Mouse (Mus musculus) forebrain, embryonic 11.5 days (tissue): ENCODE measurements at regions not wholly inside any gene's neighbourhood (a gene's known extent, or its start where the extent isn't known, plus 50 kb on each side); places are given as distances from the start of the nearest gene placed in this dataset.

ENCODE experiments used
- ATAC-seq: fragments of 200-750 bp; cut with Nextera tagmentation; replicated peaks from 2 replicates; pipeline ENCODE4 v1.8.0; 2017; ENCODE audit warnings: moderate TSS enrichment; ENCODE audit not compliant: low FRiP score
- DNase-seq: peaks from one replicate; pipeline ENCODE4 v3.0.0-alpha.2; 2017; ENCODE audit warnings: low spot score
- H3K27ac ChIP-seq: fragments of 300-500 bp; sonication (generic); 2 replicates; pipeline ENCODE4 v1.5.1; 2014; ENCODE audit warnings: low read depth, low read length
- H3K27me3 ChIP-seq: fragments of 300-500 bp; sonication (generic); 2 replicates; pipeline ENCODE4 v1.6.1; 2014; ENCODE audit warnings: mild to moderate bottlenecking, low read length, mixed read lengths; ENCODE audit not compliant: control insufficient read depth, insufficient read depth
- H3K36me3 ChIP-seq: fragments of 300-500 bp; sonication (generic); 2 replicates; pipeline ENCODE4 v1.6.1; 2014; ENCODE audit warnings: mild to moderate bottlenecking, low read length, moderate library complexity, mixed read lengths; ENCODE audit not compliant: control insufficient read depth, insufficient read depth
- H3K4me1 ChIP-seq: fragments of 300-500 bp; sonication (generic); replicated peaks from 2 replicates; pipeline ENCODE4 v1.6.1; 2014; ENCODE audit warnings: low read length, mixed read lengths; ENCODE audit not compliant: control insufficient read depth, insufficient read depth
- H3K4me2 ChIP-seq: fragments of 300-500 bp; sonication (generic); 2 replicates; pipeline ENCODE4 v1.6.1; 2014; ENCODE audit warnings: low read depth, mild to moderate bottlenecking, low read length, moderate library complexity, mixed read lengths; ENCODE audit not compliant: severe bottlenecking
- H3K4me3 ChIP-seq: fragments of 300-500 bp; sonication (generic); 2 replicates; pipeline ENCODE4 v1.5.1; 2014; ENCODE audit warnings: low read depth, low read length
- H3K9ac ChIP-seq: fragments of 300-500 bp; sonication (generic); 2 replicates; pipeline ENCODE4 v1.6.1; 2014; ENCODE audit warnings: low read length
- H3K9me3 ChIP-seq: fragments of 300-500 bp; sonication (generic); 2 replicates; pipeline ENCODE4 v1.6.1; 2016; ENCODE audit warnings: low read length, mixed read lengths; ENCODE audit not compliant: control insufficient read depth
- WGBS: fragments of 180-500 bp; shearing (Covaris S2); extraction: QIAGEN DNeasy Blood & Tissue Kit; methylation state at CpG from one replicate; pipeline ENCODE4 v1.1.7; 2014; 5-methylcytosine and 5-hydroxymethylcytosine counted together

DNA sequence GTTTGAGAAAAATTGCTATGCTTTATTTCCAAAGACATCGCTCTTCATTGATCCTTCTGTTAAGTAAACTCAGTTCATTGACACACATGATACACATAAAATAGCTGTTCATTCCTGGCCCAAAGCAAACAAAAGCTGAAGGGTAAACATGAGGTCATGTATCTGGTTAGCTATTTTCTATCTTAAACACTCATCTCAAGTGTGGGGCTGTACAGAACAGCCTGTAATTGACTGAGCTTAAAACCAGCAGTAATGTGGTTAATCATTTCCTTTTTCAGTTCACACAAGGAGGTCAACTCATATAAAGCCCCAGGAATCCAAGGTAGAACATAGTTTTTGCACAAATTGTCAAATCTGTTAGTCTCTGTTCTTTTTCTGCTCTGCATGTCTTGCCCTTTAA is 94.5 kb downstream of the Cldn17 start:
- WGBS = 97% methylated on average over 1 of the region's 1 CpGs
- no peak for ATAC-seq

DNA sequence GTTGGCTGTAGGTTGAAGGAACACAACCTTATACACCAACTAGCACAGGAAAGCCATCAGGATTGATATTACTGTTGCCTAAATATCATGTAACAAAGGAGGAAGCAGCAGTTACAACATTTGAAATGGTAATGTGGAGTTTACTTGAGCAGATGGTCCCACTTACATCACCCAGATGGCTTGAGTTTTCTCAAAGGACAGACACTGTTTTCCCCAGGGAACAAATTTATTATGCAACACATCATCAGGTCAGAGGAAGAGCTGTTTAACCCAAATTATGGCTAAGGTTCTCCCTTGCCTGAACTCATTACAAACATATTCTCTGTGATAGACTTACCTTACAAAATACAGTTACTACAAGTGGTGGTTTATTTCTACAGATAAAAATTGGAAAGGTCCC is 98.6 kb downstream of the Cldn17 start:
- no peak overlapping the region for H3K9ac ChIP-seq
- H3K36me3 ChIP-seq = no peaks in the 10 kb centered on the region
- H3K9me3 ChIP-seq = no peaks in the 10 kb centered on the region
- H3K4me3 ChIP-seq = no peak overlapping the region
- H3K4me2 ChIP-seq = no peak overlapping the region
- H3K4me1 ChIP-seq = no peaks in the 10 kb centered on the region
- H3K27me3 ChIP-seq = no peaks in the 10 kb centered on the region
- no peak for DNase-seq
- no peak overlapping the region for H3K27ac ChIP-seq
- no peak for ATAC-seq

More for the DNA sequence above, 94.5 kb downstream of the Cldn17 start:
- H3K27me3 ChIP-seq = no peaks in the 10 kb centered on the region
- no peaks in the 10 kb centered on the region for H3K36me3 ChIP-seq
- no peak for DNase-seq
- H3K4me3 ChIP-seq = no peak overlapping the region
- no peak overlapping the region for H3K27ac ChIP-seq
- no peaks in the 10 kb centered on the region for H3K4me1 ChIP-seq
- no peak overlapping the region for H3K4me2 ChIP-seq
- no peaks in the 10 kb centered on the region for H3K9me3 ChIP-seq
- no peak overlapping the region for H3K9ac ChIP-seq

DNA sequence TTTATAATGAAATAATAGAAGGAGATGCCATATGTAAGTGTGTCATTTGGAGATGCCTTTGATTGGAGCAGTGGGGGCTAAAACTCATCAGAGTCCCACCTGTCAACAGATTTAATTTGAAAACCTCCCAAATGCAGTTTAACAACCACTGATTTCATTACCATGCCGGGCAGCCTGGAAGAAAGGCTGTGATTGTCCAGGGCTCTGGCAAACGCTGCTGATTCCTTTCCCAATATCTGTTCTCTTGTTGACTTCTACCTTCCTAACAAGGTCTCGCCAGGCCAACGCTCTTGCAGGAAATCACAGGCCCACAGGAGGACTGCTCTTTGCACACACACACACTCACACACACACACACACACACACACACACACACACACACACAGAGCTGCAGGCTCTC is 102.4 kb downstream of the Cldn17 start:
- Histone ChIP-seq H3K27me3 (no peaks in the 10 kb centered on the region), H3K4me1 (no peaks in the 10 kb centered on the region), H3K36me3 (no peaks in the 10 kb centered on the region), H3K4me3 (no peak overlapping the region), H3K9ac (no peak overlapping the region), H3K27ac (no peak overlapping the region), H3K9me3 (no peaks in the 10 kb centered on the region), H3K4me2 (no peak overlapping the region)
- no peak for DNase-seq
- 86% methylated on average over 4 of the region's 4 CpGs for WGBS
- ATAC-seq = no peak

DNA sequence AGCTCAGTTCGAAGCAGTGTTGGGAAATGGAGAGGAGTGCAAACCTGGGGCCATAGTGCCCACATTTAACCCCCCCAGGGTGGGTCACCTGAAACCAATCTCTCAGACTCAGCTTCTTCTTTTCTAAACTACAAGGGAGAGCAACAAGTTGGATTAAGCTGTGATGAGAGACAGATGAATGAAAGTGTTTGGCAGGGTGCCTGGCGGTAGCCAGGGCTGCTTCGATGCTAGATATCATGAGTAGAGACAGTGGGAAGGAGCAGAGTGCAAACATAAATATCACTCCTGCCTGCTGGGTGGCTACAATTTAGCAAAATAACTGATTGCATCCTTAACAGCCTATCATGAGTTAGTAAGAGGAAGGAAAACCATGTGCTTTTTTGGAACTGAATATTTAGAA is 106.9 kb downstream of the Cldn17 start:
- Histone ChIP-seq H3K27me3 (no peaks in the 10 kb centered on the region), H3K9ac (no peak overlapping the region), H3K4me2 (no peak overlapping the region), H3K9me3 (no peaks in the 10 kb centered on the region), H3K27ac (no peak overlapping the region), H3K36me3 (no peaks in the 10 kb centered on the region), H3K4me3 (no peak overlapping the region), H3K4me1 (no peaks in the 10 kb centered on the region)
- DNase-seq (no peak), ATAC-seq (no peak)
- WGBS = 88% methylated on average over 3 of the region's 3 CpGs

DNA sequence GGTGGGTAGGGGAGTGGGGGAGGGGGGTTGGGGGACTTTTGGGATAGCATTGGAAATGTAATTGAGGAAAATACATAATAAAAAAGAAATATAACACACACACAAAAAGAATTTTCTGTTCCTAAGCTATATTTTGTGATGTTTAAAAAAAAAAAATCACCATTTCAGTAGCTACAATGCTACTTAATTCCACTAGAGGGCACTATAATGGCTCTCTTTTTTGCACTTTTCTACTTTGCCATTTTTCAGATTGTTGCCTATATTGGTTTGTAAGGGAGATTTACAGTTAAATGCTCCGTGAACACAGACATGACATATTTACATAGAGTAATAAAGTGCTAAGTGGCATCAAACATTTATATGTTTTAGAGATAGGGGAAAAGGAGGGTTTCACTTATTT is 102.7 kb upstream of the Grik1 start:
- Histone ChIP-seq H3K9ac (no peak overlapping the region), H3K27me3 (no peaks in the 10 kb centered on the region), H3K4me1 (no peaks in the 10 kb centered on the region), H3K36me3 (no peaks in the 10 kb centered on the region), H3K9me3 (no peaks in the 10 kb centered on the region), H3K4me2 (no peak overlapping the region), H3K27ac (no peak overlapping the region), H3K4me3 (no peak overlapping the region)
- ATAC-seq = no peak
- 56% methylated on average over 1 of the region's 1 CpGs for WGBS
- DNase-seq = no peak

DNA sequence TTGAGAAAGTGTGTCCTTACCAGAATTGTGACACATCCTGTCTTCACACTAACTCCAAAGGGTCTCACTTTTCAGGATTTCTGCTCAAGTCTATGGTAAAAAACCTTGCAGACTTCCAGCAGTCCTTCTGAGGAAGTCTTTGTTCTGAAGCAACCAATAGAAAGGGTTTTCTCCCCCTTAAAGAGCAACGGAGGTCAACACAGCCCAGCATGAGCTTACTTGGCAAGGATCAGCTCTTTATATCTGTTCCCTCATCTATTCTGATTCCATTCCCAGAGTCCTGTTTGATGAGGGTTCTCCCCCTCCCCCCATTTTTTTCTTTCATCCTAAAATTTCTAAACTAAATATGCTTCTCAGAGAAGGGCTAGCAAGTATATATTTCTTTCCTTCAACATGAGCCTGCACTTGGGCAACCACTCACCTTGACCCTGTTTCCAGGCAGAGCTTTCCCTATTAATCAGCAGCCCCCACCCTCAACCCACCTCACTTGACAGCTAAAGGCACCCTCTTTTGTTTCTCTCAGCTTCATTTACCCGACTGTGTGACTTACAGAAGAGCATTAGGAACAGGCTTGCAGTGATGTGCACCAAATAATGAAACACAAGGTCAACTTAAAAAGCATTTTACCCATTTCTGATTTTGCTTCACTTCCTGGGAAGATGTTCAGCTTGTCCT is 91.7 kb upstream of the Grik1 start:
- H3K9me3 ChIP-seq = no peaks in the 10 kb centered on the region
- H3K9ac ChIP-seq = no peak overlapping the region
- no peaks in the 10 kb centered on the region for H3K27me3 ChIP-seq
- DNase-seq (no peak), ATAC-seq (peak; percentile 81)
- H3K4me3 ChIP-seq = no peak overlapping the region
- H3K36me3 ChIP-seq = no peaks in the 10 kb centered on the region
- WGBS = 0% methylated on average over 2 of the region's 2 CpGs
- H3K4me1 ChIP-seq = no peaks in the 10 kb centered on the region
- no peak overlapping the region for H3K27ac ChIP-seq
- no peak overlapping the region for H3K4me2 ChIP-seq

DNA sequence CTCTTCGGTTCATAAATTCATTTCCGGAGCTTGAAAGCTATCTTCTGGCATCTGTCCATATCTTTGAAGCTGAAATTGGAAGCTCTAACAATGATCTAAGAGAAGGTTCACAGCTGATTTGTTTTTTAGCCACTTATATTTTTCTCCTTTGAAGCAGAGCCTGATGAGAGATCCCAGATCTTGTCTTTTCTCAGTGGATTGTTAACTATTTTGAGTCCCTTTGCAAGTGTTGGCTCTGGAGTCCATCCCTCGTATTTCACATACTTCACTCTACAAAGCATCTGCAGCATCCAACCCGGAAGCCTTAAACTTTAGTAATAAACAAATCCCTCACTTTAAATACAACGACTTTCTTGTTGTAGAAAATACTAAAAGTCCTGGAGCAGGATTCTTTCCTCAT is 85.6 kb upstream of the Grik1 start:
- no peak for DNase-seq
- Histone ChIP-seq H3K27ac (no peak overlapping the region), H3K4me2 (no peak overlapping the region), H3K36me3 (no peaks in the 10 kb centered on the region), H3K9me3 (no peaks in the 10 kb centered on the region), H3K9ac (no peak overlapping the region), H3K4me3 (no peak overlapping the region), H3K4me1 (no peaks in the 10 kb centered on the region), H3K27me3 (no peaks in the 10 kb centered on the region)
- ATAC-seq = no peak
- WGBS = 79% methylated on average over 5 of the region's 5 CpGs

DNA sequence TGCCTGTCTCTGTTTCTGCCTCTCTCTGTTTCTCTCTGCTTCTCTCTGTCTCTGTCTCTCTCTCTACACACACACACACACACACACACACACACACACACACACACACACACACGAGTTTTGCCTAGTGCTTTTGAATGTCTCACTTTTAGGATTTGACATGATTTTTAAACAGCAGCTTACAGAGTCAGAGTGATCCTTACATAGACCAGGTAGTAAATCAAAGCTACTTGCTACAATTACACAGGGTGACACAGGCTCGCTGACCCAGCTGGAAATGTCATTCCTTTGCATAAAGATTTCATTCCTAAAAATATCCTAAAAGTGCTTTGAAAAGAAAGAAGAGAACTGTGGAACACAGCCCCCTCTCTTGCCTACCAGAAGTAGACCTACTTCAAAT is 84.5 kb upstream of the Grik1 start:
- Histone ChIP-seq H3K4me1 (no peaks in the 10 kb centered on the region), H3K36me3 (no peaks in the 10 kb centered on the region), H3K4me3 (no peak overlapping the region), H3K9ac (no peak overlapping the region), H3K4me2 (no peak overlapping the region), H3K27me3 (no peaks in the 10 kb centered on the region), H3K9me3 (no peaks in the 10 kb centered on the region), H3K27ac (no peak overlapping the region)
- no peak for DNase-seq
- ATAC-seq = no peak
- 54% methylated on average over 2 of the region's 2 CpGs for WGBS

DNA sequence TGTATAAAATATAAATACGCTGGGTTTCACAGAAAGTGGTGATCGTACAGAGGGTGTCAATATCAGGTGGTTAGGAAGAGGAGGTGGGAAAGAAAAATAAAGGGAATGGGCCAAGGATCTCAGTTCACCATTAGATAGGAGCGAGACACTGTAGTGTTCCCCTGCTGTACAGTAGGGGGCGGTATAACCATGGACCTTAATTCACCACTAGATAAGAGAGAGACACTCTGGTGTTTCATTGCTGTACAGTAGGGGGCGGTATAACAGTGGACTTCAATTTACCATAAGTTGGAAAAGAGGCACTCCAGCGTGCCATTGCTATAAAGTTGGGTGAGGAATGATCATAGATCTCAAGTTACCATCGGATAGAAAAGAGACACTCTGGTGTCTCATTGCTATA is 82.0 kb upstream of the Grik1 start:
- Histone ChIP-seq H3K9me3 (no peaks in the 10 kb centered on the region), H3K27me3 (no peaks in the 10 kb centered on the region), H3K4me3 (no peak overlapping the region), H3K4me2 (no peak overlapping the region), H3K36me3 (no peaks in the 10 kb centered on the region), H3K27ac (no peak overlapping the region), H3K4me1 (no peaks in the 10 kb centered on the region), H3K9ac (no peak overlapping the region)
- 26% methylated on average over 7 of the region's 7 CpGs for WGBS
- DNase-seq (peak; percentile 56), ATAC-seq (peak; percentile 89)
